Mouse (Mus musculus) midbrain, embryonic 12.5 days (tissue): Measurements from ENCODE around the gene Atat1. TPM values are rescaled to one million over a fixed set of nuclear protein-coding genes. Genes with fewer than 3 reads are reported as not detected.

Experiments used
- ATAC-seq: fragments of 200-750 bp; cut with Nextera tagmentation; 2 replicates; pipeline ENCODE4 v1.8.0; 2017; ENCODE audit warnings: low read depth, moderate TSS enrichment, moderate library complexity; ENCODE audit not compliant: low FRiP score
- H3K27ac ChIP-seq: fragments of 300-500 bp; sonication (generic); replicated peaks from 2 replicates; pipeline ENCODE4 v1.5.1; 2016; ENCODE audit warnings: mild to moderate bottlenecking
- H3K27me3 ChIP-seq: fragments of 300-500 bp; sonication (generic); 2 replicates; pipeline ENCODE4 v1.6.1; 2016; ENCODE audit warnings: mild to moderate bottlenecking
- H3K36me3 ChIP-seq: fragments of 300-500 bp; sonication (generic); 2 replicates; pipeline ENCODE4 v1.6.1; 2016
- H3K4me1 ChIP-seq: fragments of 300-500 bp; sonication (generic); 2 replicates; pipeline ENCODE4 v1.6.1; 2016
- H3K4me2 ChIP-seq: fragments of 300-500 bp; sonication (generic); replicated peaks from 2 replicates; pipeline ENCODE4 v1.6.1; 2016; ENCODE audit warnings: mild to moderate bottlenecking, moderate library complexity
- H3K4me3 ChIP-seq: fragments of 300-500 bp; sonication (generic); 2 replicates; pipeline ENCODE4 v1.5.1; 2016; ENCODE audit warnings: mild to moderate bottlenecking
- H3K9ac ChIP-seq: fragments of 300-500 bp; sonication (generic); replicated peaks from 2 replicates; pipeline ENCODE4 v1.6.1; 2016; ENCODE audit warnings: mild to moderate bottlenecking, moderate library complexity
- H3K9me3 ChIP-seq: fragments of 300-500 bp; sonication (generic); 2 replicates; pipeline ENCODE4 v1.6.1; 2016; ENCODE audit warnings: mild to moderate bottlenecking
- WGBS: fragments of 180-500 bp; shearing (Covaris S2); methylation state at CpG from one replicate; pipeline ENCODE4 v1.1.7; 2016; 5-methylcytosine and 5-hydroxymethylcytosine counted together
- polyA plus RNA-seq: library from polyadenylated mRNA; unstranded; fragments of >200 nt; fragmentation: Nextera tagmentation; extraction: Ambion mirVana; gene quantifications from 2 replicates; pipeline ENCODE4 v1.2.1, GENCODE M21; 2016

The Atat1 gene
- polyA plus RNA-seq, 1 experiment from 2014 or later, result 279 TPM

DNA sequence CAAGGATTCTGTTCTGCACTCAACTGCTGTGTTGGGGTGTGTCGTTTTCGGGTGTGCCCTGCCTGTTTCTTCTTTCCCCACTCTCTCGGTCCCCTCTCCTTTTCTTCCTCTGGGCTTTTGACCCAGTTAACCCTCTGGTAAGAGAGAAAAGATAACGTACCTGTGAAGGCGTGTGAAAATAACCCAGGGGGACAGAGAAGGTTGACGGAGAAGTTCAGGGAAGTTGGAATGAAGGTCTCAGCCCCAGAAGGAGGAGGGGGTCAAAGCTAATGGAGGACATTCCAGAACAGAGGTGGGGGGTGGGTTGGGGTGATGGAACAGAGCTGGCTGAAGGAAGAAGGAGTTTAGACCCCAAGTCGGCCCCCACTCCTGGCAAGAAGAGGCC, 40.9 kb downstream of the Atat1 start:
- Histone ChIP-seq H3K36me3 (peaks cover 29% of the 10 kb centered on the region), H3K9ac (peak overlapping the region; percentile 92), H3K9me3 (0 out of 2 replicates have a peak, but pooled peaks cover 5% of the 10 kb centered on the region), H3K4me1 (peaks cover 69% of the 10 kb centered on the region), H3K27ac (peak overlapping the region; percentile 43), H3K4me3 (peak overlapping the region; percentile 60), H3K4me2 (peak overlapping the region; percentile 100), H3K27me3 (no peaks in the 10 kb centered on the region)
- 3% methylated on average over 7 of the region's 7 CpGs for WGBS
- no peak for ATAC-seq

DNA sequence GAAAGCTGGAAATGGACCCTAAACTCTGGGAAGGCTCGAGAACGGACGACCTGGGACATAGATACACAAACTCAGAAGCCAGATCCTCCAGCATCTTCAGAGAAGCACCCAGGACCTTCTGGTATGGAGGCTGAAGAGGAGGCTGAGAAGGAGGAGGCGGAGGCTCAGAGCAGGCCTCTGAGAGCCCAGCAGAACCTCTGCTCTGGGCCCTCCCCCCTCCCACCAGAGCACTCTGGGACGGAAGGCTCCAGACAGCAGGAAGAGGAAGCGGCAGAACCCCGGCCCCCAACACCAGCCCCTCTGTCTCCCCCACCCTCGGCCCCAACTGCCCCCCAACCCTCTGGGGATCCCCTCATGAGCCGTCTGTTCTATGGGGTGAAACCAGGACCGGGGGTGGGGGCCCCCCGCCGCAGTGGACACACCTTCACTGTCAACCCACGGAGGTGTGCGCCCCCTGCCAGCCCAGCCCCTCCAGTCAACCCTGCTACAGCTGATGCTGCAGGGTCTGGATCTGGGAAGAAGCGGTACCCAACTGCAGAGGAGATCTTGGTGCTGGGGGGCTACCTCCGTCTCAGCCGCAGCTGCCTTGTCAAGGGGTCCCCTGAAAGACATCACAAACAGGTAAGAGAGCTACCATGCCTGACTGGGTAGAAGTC, 41.6 kb downstream of the Atat1 start:
- Histone ChIP-seq H3K4me2 (peak overlapping the region; percentile 100), H3K36me3 (peaks cover 28% of the 10 kb centered on the region), H3K27me3 (no peaks in the 10 kb centered on the region), H3K27ac (peak overlapping the region; percentile 43), H3K9ac (peak overlapping the region; percentile 92), H3K4me3 (peak overlapping the region; percentile 60), H3K4me1 (peaks cover 64% of the 10 kb centered on the region), H3K9me3 (0 out of 2 replicates have a peak, but pooled peaks cover 5% of the 10 kb centered on the region)
- WGBS, result 43% methylated on average over 17 of the region's 17 CpGs
- ATAC-seq, result no peak

DNA sequence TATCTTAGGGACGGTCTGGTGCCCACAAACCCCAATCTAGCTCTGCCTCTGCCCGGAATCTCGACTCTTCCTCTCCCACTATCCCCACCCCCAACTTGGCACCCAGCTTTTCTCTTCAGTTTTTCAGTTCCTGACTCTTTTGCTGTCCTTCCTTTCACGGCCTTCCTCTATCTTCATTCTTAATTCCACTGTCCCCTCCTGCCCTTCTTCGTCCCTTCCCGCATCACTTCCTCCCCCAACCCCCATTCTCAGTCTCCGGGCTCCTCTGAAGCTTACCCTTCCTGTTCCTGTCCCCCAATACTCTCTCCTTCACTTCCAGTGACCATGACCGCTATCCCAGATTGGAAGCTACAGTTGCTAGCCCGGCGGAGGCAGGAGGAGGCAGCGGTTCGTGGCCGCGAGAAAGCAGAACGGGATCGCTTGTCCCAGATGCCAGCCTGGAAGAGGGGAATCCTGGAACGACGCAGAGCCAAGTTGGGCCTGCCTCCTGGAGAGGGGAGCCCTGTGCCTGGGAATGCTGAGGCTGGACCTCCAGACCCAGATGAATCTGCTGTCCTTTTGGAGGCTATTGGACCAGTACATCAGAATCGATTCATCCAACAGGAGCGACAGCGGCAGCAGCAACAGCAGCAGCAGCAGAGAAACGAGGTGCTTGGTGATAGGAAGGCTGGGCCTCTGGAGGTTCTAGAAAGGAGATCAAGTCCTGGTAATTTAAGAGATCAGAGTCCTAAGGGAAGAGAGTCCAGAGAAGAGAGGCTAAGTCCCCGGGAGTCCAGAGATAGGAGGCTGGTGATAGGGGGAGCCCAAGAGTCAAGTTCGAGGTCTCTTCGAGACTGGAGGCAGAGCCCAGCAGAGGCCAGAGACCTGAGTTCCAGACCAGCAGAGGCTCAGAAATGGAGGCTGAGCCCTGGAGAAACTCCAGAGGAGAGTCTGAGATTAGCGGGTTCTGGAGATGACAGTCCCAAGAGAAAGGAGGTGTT, 42.7 kb downstream of the Atat1 start:
- H3K27ac ChIP-seq, result peak overlapping the region; percentile 99
- peak overlapping the region; percentile 92 for H3K9ac ChIP-seq
- peak overlapping the region; percentile 100 for H3K4me2 ChIP-seq
- no peak for ATAC-seq
- 0 out of 2 replicates have a peak, but pooled peaks cover 5% of the 10 kb centered on the region for H3K9me3 ChIP-seq
- H3K4me3 ChIP-seq, result peak overlapping the region; percentile 60
- H3K36me3 ChIP-seq, result peaks cover 26% of the 10 kb centered on the region
- WGBS, result 7% methylated on average over 26 of the region's 26 CpGs
- H3K27me3 ChIP-seq, result no peaks in the 10 kb centered on the region
- H3K4me1 ChIP-seq, result peaks cover 54% of the 10 kb centered on the region

DNA sequence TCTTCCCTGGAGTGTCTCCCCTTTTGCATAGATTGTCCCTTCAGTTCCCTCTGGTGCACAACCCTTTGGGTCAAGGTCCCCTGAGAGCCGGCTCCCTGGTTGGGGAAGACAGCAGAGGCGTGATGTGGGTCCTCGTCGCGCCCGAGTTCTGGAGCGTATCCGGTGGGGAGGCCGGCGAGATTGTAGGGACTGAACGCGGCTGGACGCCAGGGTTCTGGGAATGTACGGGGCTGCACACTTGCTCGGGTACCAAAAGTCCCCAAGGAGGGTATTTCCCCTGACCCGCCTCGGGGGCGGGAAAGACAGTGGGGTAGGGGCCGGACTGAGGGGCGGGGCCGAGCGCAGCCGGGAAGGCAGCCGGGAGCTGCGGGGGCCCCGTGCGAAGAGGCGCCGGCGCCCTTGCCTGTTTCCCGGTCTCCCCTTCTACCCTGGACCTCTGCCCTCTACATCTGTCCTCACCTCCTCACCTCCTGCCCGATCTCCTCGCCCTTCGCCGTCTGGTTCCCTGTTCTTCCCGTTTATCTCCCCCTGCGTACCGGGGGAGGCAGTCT, 43.5 kb downstream of the Atat1 start:
- peak; percentile 42 for ATAC-seq
- H3K9ac ChIP-seq, result peak overlapping the region; percentile 92
- H3K27ac ChIP-seq, result peak overlapping the region; percentile 99
- H3K4me1 ChIP-seq, result peaks cover 53% of the 10 kb centered on the region
- peaks cover 20% of the 10 kb centered on the region for H3K36me3 ChIP-seq
- H3K4me3 ChIP-seq, result peak overlapping the region; percentile 60
- 0 out of 2 replicates have a peak, but pooled peaks cover 4% of the 10 kb centered on the region for H3K9me3 ChIP-seq
- no peaks in the 10 kb centered on the region for H3K27me3 ChIP-seq
- WGBS, result 1% methylated on average over 36 of the region's 38 CpGs
- H3K4me2 ChIP-seq, result peak overlapping the region; percentile 100

DNA sequence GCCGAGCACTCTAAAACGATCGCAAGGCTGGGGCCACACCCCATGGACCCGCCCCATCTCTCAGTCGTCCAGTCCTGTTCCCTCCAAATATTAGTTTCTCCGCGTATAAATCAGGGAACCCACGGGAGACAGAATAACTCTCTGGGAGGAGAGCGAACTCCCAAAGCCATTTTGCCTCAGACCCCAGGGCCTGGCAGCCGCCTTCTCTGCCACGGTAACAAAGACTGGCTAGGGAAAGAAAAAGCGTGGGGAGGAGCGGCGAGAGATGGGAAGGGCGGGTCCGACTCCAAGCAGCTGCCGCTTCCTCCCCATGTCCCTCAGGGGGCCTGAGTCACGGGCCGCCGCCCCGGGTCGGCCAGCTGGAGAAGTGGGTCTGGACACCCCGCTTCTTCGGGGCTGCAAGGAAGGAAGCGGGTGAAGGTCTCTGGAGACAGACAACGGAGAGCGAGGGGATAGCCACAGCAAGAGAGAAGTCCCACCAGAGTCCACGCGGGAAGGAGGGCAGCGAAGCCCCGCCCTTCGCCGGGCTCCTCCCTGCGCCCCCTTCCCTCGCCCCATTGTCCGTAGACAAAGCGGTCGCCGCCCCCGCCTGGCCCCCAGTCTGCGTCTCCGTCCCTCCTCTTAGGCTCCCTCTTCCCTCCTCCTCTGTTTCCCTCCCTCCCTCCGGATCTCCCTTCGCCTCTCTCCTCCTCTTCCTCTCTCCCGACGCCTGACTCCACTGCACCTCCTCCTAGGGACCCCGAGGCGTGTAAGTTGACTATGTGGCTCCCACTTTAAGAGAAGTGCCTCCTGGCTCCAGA, 44.2 kb downstream of the Atat1 start, which contains the start of gene Ppp1r18:
TSS of gene Ppp1r18 (plus strand) at position 113 of the 800 bp plus-strand sequence.
- under 1% methylated on average over 45 of the region's 48 CpGs for WGBS
- Histone ChIP-seq H3K9me3 (no peaks in the 10 kb centered on the region), H3K27ac (peak within 1 kb of the TSS; percentile 99), H3K4me2 (peak within 1 kb of the TSS; percentile 100), H3K4me3 (peak within 1 kb of the TSS; percentile 60), H3K4me1 (peaks cover 52% of the 10 kb centered on the region), H3K9ac (peak within 1 kb of the TSS; percentile 92), H3K36me3 (peaks cover 13% of the 10 kb centered on the region), H3K27me3 (no peaks in the 10 kb centered on the region)
- ATAC-seq, result peak; percentile 73

DNA sequence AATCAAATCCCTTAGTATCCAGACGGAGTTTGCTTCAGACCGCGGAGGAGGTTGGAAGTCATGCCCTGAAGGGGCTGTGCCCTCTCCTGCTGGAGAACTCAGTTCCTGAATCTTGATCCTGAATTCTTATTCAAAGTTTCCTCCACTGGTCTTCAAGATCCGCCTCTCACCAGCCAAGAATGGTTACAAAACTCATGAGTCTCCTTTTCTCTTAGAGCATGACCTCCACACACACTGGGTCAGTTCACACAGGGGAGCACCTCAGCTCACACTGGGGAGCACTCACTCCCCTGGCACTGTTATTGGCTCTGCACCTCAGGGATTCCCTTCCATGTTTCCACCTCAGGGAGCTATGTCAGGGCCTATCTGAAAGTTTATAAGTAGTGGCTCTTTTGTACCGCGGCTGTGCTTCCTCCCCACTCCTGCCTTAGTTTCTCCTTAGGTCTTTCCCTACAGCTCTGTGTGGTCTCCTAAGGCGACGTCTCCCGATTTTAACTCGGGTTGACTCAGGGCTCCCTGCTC, 45.0 kb downstream of the Atat1 start:
- peaks cover 6% of the 10 kb centered on the region; the same call in 1 of the 2 replicates for H3K36me3 ChIP-seq
- H3K4me3 ChIP-seq, result peak overlapping the region; percentile 60
- ATAC-seq, result no peak
- H3K4me1 ChIP-seq, result peaks cover 48% of the 10 kb centered on the region
- peak overlapping the region; percentile 99 for H3K27ac ChIP-seq
- no peaks in the 10 kb centered on the region for H3K9me3 ChIP-seq
- WGBS, result 28% methylated on average over 10 of the region's 10 CpGs
- H3K27me3 ChIP-seq, result no peaks in the 10 kb centered on the region
- peak overlapping the region; percentile 92 for H3K9ac ChIP-seq
- H3K4me2 ChIP-seq, result peak overlapping the region; percentile 100

DNA sequence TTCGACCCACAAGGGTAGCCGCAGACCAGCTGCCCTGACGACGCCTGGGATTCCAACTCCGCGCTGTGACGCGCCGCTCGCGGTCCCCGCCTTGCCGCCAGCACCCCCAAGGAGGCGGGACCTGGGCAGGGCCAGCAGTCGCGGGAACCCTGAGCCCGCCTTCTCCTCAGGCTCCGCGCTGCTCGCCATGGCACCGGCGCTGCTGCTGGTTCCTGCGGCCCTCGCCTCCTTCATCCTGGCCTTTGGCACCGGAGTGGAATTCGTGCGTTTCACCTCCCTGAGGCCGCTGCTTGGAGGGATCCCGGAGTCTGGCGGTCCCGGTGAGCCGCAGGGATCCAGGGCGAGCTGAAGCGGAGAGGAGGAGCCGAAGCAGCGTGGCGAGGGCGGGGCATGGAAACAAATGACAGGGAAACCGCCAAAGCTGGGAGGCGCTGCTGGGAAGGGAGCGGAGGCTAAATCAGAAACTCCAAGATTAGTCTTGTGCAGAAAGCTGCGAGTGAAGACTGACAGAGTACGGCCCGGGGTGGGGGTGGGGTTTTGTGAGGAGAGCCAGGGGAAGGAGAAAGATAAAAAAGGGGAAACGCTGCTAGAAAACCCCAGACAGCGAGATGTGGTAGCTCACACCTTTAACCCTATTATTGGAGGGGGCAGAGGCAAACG, 48.5 kb downstream of the Atat1 start, which contains the start of gene Nrm:
TSS of gene Nrm (plus strand) at position 121 of the 660 bp plus-strand sequence.
- H3K4me2 ChIP-seq, result peak within 1 kb of the TSS; percentile 66
- H3K9me3 ChIP-seq, result no peaks in the 10 kb centered on the region
- ATAC-seq, result peak; percentile 88
- peak within 1 kb of the TSS; percentile 72 for H3K9ac ChIP-seq
- H3K4me3 ChIP-seq, result peak within 1 kb of the TSS; percentile 66
- no peaks in the 10 kb centered on the region for H3K27me3 ChIP-seq
- H3K27ac ChIP-seq, result peak within 1 kb of the TSS; percentile 95
- WGBS, result under 1% methylated on average over 47 of the region's 47 CpGs
- peaks cover 17% of the 10 kb centered on the region for H3K4me1 ChIP-seq
- H3K36me3 ChIP-seq, result peaks cover 23% of the 10 kb centered on the region

DNA sequence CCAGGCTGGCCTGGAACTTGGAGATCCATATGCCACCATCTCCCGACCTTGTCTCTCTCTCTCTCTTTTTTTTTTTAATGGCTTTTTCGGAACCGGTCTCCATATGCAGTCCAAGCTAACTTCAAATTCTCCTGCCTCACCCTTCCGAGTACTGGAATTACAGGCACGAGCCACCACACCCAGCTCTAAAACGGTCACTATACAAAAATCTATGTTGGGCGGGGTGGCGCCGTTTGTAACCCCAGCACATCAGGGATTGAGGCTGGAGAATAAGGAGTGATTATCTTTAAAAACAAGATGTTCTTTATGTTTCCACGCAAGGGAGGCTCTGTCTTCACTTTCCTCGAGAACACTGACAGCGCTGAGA, 49.1 kb downstream of the Atat1 start:
- no peaks in the 10 kb centered on the region for H3K9me3 ChIP-seq
- peak overlapping the region; percentile 66 for H3K4me2 ChIP-seq
- H3K9ac ChIP-seq, result peak overlapping the region; percentile 72
- H3K4me3 ChIP-seq, result peak overlapping the region; percentile 66
- peak overlapping the region; percentile 95 for H3K27ac ChIP-seq
- H3K4me1 ChIP-seq, result peaks cover 17% of the 10 kb centered on the region
- WGBS, result 4% methylated on average over 12 of the region's 12 CpGs
- 0 out of 2 replicates have a peak, but pooled peaks have one; percentile 0 for ATAC-seq
- H3K27me3 ChIP-seq, result no peaks in the 10 kb centered on the region
- H3K36me3 ChIP-seq, result peaks cover 23% of the 10 kb centered on the region

DNA sequence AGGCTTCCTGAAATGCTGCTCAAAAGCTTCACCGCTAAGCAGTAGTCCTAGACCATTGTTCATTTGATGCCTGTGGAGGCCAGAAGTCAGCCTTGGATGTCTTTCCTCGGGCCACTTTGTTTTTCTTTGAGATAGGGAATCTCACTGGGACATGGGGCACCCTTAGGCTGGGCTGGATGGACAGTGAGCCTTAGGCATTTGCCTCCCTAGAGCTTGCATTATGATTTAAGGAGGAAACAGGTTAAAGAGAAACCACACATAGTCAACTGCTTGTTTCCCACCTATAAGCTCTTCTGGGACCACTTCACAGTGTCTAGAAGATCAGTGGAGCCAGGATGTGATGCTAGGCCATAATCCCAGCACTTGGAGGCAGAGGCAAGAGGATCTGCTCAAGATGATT, 50.0 kb downstream of the Atat1 start:
- peaks cover 25% of the 10 kb centered on the region for H3K36me3 ChIP-seq
- 72% methylated on average over 2 of the region's 2 CpGs for WGBS

DNA sequence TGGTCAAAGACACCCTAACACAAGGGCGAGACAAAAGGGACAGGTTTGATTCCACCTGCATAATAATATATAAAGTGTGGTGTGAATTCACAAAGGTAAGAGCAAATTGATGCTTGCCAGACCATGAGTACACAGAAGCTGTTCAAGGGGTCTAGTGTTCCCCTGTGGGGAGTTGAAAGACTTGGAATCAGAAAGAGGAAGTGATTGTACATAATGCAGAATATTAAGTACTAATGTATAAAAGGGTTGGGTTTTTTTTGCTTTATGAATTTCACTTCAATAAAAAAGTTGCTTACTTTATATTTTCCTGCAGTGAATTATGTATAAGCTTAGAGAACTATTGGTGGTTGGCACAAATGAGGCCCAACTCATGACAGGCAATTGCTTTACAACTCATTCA, 50.5 kb downstream of the Atat1 start:
- no peak overlapping the region for H3K4me2 ChIP-seq
- H3K27ac ChIP-seq, result no peak overlapping the region
- H3K9ac ChIP-seq, result no peak overlapping the region
- H3K4me1 ChIP-seq, result peaks cover 8% of the 10 kb centered on the region
- no peak overlapping the region for H3K4me3 ChIP-seq
- 94% methylated on average over 1 of the region's 1 CpGs for WGBS
- no peaks in the 10 kb centered on the region for H3K9me3 ChIP-seq
- no peak for ATAC-seq
- H3K36me3 ChIP-seq, result peaks cover 29% of the 10 kb centered on the region
- H3K27me3 ChIP-seq, result no peaks in the 10 kb centered on the region

More for the DNA sequence above, 50.0 kb downstream of the Atat1 start:
- no peaks in the 10 kb centered on the region for H3K27me3 ChIP-seq
- H3K4me3 ChIP-seq, result no peak overlapping the region
- H3K27ac ChIP-seq, result no peak overlapping the region
- H3K4me1 ChIP-seq, result peaks cover 13% of the 10 kb centered on the region
- no peak overlapping the region for H3K4me2 ChIP-seq
- no peaks in the 10 kb centered on the region for H3K9me3 ChIP-seq
- H3K9ac ChIP-seq, result no peak overlapping the region
- ATAC-seq, result no peak
